Mouse (Mus musculus) lung, postnatal 4 days (tissue): Measurements from ENCODE around the gene U2af1l4.

Experiments used
- DNase-seq, 2 experiments: peaks; one replicate each; pipeline ENCODE4 v3.0.0; 2021

The U2af1l4 gene

GRCm38 (mm10) chr7:30563117-30563905 is at the start of gene U2af1l4, which contains the start of the genes Gm49396 and Psenen:
Gene U2af1l4 (plus strand): TSS chr7:30563301.
Gene Gm49396 (plus strand): TSS chr7:30563344.
Gene Psenen (minus strand): TSS chr7:30563627.
- peak; percentile 97 for DNase-seq

DNA sequence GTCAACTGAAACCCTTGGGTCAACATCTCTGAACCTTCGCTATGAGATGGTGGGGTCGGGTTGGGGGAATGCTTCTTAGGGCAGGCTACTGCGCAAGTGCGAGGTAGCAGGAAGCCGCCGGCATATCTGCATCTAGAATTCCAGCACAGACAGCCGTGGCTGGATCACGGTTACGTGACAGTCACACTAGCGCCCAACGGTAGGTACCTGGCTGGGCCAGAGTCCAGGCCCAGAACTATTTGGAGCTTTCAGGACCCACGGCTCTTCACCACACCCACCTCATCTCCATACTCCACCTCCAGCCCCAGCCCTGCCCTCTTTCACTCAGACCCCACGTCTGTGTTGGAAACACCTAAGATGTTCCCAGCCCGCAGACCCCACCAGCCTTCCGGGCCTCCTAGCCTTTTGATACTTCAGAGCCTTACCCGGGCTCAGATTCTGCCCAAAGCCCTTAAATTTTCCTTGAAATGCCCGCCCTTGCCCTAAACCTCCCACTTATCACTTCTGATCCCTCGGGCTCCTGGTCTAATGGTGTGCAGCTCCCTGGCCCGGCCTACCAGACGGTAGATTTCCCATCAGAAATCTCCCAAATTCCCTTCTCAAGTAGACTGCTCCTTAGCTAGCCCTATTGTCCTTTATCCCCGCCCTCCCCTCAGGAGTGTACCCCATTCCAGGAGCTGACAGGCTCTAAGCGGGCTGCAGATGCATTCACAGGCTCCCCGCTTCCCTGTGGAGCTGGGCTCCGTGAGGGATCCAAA is 47.9 kb upstream of the U2af1l4 start:
- no peak for DNase-seq

DNA sequence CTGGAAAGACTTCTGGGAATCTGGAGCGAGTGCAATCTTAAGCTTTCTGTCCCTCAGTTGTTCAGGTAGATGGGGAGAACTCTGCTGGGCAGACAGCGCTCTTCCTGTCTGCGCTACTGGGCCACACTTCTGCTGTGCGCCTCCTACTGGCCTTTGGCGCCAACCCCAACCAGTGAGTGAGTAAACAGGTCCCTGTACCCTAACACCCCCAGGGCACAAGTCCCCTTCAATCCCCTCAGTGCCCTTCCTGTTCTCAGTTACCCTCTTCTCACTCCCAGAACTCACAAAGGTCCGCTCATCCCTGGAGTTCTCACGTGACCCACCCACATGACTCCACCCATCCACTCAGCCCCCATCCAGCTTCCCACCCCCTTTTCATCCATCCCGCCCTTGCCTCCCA is 44.8 kb upstream of the U2af1l4 start:
- no peak for DNase-seq

DNA sequence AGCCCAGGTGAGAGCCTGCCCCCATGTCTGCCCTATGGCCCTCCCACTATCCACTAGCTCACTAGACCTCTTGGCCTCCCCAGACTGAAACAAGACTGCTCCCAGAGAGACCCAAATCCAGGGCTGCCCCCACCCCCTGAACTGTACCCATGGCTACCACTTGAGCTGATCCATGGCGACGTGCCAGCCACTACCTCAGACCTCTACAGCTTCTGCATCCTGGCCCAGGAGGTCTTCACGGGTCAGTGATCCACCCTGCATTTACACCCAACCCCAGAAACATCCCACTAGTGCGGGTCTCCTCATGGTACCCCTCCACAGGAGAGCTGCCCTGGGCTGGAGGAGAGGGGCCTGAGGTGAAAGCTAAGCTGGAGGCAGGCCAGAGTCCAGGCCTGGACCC is 42.7 kb upstream of the U2af1l4 start:
- DNase-seq: no peak

- DNase-seq: no peak
These were observed 42.2 kb upstream of the U2af1l4 start for GRCm38 (mm10) chr7:30520856-30521255.

GRCm38 (mm10) chr7:30522871-30523270 is 40.2 kb upstream of the U2af1l4 start:
- no peak for DNase-seq

- no peak for DNase-seq
These were observed 38.6 kb upstream of the U2af1l4 start for GRCm38 (mm10) chr7:30524487-30524886.

DNA sequence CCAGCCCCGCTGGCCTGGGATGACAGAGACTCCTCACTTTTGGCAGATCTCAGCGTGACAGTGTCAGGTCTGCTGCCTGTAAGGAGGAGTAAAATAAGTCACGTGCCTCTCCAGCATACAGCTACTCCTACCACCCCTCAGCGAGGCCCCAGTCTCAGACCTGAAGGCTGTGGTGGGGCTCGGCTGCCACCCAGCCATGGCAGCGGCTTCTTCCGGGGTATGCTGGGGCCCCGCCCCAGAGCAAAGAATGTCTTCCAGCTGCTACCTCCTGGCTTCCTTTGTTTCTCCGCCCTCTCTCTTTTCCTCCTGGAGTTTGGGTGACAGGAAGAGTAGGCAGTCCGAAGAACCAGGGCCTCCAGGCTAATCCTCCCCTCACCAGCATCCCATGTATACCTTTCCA is 37.1 kb upstream of the U2af1l4 start:
- peak; percentile 44 to 73 for DNase-seq

DNA sequence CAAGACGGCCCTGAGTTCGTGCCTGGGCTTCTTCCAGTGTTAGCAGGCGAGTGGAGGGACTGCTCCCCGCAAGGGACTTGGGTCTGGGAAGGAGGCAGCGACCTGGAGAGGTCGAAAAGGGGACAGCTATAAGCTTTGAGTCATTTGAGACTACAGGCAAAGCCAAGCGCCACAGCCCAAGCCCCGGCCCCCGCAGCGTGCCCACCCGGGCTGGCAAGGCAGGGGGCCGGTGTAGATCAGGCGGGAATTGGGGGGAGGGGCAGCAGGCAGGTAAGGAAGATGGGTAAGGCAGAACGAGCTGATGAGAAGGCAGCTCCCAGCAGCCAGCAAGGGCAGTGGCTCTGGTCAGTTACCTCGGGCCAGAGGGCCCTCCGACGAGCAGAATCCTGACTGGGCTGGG is 36.7 kb upstream of the U2af1l4 start:
- no peak for DNase-seq

- DNase-seq: no peak
These were observed 36.1 kb upstream of the U2af1l4 start for GRCm38 (mm10) chr7:30526981-30527380.

GRCm38 (mm10) chr7:30531291-30531815 is 31.7 kb upstream of the U2af1l4 start:
- no peak for DNase-seq

GRCm38 (mm10) chr7:30532931-30533330 is 30.2 kb upstream of the U2af1l4 start:
- DNase-seq: no peak

DNA sequence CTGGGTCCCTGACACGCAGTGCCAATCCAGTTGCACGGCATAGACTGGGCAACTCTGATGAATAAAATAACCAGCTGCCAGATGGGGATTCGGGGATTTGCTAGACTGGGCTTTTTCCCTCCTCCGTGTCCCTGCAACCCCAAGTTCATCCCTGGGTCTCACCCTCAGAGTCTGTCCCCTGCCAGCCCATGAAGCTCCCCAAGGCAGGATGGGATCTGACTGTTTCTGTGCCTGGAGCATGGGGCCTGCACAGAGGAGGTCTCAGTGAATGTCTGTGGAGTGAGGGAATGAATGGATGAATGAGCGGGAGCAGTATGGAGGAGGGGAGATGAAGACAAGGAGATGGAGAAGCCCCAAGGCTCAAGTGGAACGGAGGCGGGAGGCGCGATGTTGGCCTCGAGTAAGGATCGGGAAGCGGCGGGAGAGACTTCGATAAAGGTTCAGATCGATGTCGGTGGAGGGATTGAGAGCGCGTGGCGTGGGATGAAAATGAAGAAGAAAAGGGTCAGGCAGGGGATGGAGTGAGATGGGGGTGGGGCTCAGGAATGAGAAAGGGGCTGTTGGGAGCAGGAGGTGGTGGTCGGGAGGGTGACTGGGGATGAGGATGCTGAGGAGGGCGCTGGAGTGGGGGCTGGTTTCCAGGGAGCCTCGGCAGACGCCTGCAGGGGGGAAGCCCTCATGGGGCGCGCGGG is 29.0 kb upstream of the U2af1l4 start:
- DNase-seq: no peak

- peak; percentile 96 to 98 for DNase-seq
These were observed 28.2 kb upstream of the U2af1l4 start, which contains the start of gene Arhgap33 for GRCm38 (mm10) chr7:30534633-30535577. Gene Arhgap33 (minus strand): TSS chr7:30535060.

DNA sequence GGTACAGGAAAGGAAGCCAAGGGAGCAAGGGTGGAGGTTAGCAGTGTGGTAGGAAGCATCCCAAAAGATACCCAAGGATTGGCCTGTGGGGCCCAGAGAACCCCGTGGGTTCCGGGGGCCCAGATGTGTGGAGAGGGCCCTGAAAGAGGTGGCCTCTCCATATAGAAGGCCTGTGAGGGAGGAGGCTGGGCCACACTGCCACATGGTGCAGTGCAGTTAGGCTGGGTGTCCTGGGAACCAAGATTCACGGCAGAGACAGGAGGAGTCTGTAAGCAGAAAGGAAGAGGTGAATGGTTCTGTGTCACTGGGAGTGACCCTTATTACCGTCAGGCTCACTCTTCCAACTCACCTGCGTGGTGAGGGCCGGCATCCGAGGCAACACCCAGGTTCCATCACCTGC is 22.5 kb upstream of the U2af1l4 start:
- no peak for DNase-seq

DNA sequence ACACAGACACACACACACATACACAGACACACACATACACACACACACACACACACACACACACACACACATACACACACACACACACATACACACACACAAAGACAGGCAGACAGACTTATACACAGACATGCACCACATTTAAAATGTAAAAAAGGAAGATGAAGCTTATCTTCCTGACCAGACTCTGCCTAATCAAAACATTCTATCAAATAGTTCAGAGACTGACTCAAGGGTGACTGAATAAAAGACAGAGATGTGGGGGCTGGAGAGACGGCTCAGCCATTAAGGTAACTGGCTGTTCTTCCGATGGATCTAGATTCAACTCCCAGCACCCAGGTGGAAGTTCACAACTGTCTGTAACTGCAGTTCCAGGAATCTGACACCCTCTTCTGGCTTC is 18.8 kb upstream of the U2af1l4 start:
- DNase-seq: no peak

DNA sequence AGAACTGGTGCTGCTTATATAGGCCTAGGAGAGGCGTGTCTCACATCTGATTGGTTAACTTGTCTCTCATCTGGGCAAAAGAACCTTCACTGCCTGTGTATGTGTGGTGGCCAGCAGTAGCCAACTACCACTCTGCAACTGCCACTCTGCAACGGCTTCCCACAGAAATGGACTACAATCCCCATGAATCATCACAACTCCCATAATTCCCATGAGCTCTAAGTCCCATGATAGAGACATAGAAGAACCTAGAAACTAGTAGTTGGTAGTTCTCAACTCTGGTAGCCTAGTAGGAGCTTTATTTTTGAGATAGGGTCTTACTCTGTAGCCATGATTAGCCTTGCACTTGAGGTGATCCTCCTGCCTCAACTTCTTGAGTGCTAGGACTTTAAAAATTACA is 13.2 kb upstream of the U2af1l4 start:
- DNase-seq: no peak

DNA sequence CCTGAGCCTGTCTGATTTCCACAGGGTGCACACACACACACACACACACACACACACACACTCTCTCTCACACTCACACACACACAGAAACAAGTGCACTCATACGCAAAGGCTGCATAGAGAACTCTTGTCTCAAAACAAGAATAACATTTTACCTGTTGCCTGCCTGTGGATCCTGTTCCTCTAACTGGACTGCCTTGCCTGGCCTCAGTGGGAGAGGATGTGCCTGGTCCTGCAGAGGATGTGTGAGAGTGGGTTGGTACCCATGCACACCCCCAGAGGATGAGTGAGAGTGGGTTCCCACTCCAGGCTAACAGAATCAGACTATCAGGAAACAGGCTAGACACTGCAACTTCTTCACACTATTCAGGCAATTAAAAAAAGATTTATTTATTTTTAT is 12.5 kb upstream of the U2af1l4 start:
- no peak for DNase-seq

DNA sequence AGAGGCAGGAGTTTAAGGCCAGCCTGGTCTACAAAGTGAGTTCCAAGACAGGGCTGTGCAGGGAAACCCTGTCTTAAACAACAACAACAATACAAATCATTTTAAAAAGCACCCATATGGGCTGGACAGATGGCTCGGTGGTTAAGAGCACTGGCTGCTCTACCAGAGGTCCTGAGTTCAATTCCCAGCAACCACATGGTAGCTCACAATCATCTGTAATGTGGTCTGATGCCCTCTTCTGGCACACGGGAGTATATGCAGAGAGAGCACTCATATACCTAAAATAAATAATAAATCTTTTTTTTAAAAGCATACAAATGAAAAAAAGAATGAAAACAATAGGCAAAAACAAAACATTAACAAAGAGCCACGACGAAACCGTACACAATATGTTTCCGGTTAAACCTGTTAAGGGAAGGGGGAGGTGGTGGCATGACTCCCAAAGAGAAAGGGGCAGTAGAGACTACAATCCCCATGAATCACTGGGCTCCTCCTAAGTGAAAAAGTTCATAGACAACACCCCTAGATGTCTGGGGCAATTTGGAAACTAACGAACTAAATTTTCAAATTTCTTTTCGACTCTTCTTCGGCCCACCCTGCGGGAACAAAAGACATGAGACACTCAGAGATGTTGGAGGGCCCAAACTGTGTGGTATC is 11.5 kb upstream of the U2af1l4 start:
- DNase-seq: no peak

GRCm38 (mm10) chr7:30552102-30553020 is 10.7 kb upstream of the U2af1l4 start, which contains the start of the genes Hspb6 and Proser3:
Gene Hspb6 (plus strand): TSS chr7:30552178.
Gene Proser3 (minus strand): TSS chr7:30552299.
- peak; percentile 96 to 97 for DNase-seq
